Mouse (Mus musculus) embryo, embryonic 10.5 days (tissue): ENCODE data around the gene Ulbp1.
"Not testable (repeated sequence)": the region's sequence is repeated elsewhere in the genome, so short reads cannot be mapped to it uniquely, and the experiment has no call there.

Source experiments
- DNase-seq: peaks from one replicate; pipeline ENCODE4 v3.0.0-alpha.2; 2015; ENCODE audit warnings: low spot score

Gene Ulbp1

DNA sequence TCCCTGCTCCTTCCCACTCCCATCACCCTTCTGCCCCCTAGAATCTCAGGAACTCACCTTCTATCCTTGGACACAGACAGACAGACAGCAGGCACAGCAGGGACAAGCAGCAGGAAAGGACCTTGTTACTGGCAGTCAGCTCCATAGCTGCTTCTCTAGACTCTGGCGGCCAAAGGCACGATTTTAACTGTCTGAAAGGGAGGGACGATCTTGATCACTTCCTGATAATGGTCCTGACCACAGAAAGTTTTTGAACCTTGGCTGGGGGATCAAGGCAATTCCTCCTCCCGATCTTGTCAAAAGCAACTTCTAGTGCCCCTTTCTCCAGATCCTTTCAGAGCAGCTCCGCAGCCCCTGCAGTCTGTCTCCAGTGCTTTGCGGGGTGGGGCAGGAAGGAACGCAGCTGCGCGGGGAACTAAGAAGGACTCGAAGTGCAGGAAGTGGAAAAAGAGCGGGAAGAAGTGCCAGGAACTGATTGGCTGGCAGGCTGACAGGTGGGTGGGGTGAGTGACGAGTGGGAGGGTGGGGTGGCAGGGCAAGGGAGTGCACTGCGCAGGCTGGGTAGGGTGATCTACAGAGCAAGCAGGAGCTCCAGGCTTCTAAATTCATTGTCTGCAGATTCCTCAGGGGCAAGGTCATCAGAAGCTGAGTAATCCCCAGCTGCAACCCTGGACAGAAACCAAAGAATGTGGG lies at the start of gene Ulbp1:
Ulbp1 (minus strand) TSS at position 442 of the 693 bp plus-strand sequence.
- no peak for DNase-seq

DNA sequence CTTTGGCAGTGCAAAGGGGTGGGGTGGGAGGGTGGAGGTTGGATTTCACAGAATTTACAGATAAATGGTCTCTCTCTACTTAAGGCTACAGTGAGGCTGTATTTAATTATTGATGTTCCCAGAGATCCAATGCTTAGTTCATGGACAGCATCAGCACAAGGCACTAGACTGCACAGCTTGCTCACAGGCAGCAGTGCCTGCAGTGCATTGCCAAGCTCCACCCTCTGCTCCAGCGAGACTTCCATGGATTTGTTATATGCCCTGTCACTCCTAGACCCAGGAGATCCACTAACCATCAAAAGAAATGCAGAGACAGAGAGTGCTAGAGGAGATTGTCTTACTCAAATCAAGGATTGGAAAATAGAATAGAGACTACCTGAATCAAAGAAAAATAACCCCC lies 24.7 kb upstream of the Ulbp1 start:
- not testable (repeated sequence) for DNase-seq

DNA sequence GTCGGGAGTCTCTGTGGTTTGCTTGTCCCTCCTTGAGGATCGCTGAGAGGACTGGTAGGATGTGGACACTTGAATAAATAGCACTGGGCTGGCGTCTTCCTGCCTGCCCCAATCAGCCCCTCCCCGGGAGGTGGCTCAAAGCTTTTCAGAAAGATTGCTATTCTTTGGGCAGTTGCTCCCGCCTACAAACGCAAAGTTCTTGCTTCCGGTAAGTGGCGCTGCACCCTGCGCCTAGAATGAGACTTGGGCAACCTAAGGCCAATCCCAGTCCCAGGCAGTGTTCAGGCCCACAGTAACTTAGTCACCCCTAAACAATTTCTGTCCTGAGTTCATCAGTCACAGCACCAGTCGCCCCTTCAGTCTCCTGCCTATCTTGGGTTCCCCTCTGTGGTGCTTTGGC lies 18.9 kb upstream of the Ulbp1 start:
- DNase-seq: peak; percentile 26

DNA sequence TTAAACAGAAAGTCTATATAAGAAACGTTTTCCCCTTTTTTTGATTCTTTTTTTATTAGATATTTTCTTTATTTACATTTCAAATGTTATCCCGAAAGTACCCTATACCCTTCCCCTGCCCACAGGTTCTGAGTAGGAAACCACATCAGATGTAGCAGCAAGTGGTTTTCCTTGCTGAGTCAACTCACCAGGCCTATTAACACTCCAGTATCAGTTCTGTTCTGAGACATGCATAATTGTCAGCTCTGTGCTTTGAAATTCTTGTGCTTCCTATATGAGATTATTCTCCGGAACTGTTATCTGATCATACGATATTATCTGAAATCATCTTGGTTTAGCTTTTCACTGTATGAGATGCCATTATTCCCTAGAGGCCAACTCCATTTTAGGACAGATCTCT lies 10.2 kb upstream of the Ulbp1 start:
- DNase-seq: no peak

DNA sequence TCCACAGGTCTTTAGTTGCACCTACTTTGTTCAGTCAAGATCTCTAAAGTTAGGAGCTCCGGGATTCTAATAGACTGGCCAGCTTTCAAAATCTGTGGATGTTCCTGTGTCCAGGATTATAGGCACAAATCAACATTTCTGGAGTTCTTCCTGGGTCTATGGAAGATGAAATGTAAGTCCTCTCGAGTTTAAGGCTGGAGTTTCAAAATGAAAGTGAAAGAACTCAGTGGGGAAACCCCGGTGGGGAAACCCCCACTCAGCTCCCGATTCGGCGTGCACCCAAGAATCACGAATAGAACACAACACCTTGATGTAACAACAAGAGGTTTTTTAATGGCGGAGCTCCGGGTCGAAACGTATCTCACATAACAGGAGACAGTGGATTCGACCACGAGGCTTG lies 787 bp upstream of the Ulbp1 start:
- DNase-seq: not testable (repeated sequence)

DNA sequence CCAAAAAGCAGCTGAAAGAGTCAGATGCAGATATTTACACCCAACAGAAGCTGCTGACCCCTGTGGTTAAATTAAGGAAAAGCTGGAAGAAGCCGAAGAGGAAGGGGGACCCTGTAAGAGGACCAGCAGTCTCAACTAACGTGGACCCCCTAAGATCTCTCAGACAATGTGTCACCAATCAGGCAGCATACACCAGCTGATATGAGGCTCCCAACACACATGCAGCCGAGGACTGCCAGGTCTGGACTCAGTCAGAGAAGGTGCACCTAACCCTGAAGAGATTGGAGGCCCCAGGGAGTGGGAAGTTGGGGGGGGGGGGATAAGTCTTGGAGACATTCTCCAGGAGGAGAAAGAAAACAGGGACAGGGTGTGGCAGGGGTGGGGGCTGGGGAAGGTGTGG lies 1.8 kb downstream of the Ulbp1 start:
- DNase-seq: no peak

DNA sequence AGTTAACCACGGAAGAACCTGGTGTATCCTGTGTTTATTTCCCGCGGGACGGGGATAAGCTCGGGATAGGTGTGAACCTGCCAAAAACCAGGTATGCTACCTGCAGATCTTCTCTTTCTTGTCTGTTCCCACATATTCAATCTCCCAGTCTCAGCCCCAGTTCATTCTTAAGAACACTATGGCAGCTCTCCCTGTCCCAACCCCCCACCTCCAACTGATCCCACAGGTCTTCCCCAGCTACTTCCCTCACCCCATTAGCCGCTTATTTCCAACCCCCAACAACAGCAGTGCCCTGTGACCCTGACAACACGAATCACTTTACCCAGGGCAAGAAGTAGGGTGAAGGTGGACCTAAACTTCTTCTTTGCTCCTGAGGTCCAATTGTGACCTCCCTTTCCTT lies 3.0 kb downstream of the Ulbp1 start:
- peak; percentile 6 for DNase-seq

DNA sequence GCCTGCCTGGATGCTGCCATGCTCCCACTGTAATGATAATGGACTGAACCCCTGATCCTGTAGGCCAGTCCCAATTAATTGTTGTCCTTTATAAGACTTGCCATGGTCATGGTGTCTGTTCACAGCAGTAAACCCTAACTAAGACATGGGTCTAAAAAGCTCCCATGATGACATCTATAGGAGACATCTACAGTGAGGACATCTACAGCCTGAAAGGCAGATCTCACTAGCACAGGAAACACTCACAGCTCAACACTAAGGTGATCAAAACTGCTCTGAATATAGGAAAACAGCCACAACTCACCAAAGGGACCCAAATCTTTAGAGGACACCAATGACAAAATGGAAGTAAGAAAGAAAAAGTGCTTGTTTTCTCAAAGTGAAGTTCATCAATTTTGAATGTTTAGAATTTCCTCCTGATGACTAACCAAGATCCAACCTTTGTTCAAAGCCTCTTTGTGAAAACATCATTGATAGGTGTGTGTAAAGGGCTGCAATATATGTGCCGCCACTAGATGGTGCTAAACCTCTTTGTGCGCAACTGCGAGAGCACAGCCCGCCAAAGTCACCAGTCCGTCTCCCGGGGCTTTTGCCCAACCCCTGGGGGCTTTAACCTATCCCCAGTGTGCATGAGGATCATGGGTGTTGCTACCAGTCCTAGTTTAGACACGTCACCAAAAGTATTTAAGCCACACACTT lies 3.6 kb downstream of the Ulbp1 start:
- DNase-seq: peak; percentile 70

DNA sequence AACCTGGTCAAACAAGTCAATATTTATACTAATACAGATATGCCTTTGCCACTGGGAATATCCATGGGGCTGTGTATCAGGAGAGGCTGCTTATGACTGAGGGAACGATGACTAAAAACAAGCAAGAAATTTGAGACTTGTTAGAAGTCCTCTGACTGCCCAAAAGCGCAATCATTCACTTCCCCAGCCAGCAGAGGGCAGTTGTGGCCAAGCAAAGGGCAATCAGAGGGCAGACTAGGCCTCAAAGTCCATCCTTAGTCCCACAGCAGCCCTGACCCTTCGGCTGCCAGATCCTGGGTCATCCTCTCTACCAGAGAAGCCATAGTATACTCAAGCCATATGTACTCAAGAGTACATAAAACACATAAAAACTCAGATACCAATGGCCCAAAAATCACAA lies 11.4 kb downstream of the Ulbp1 start:
- DNase-seq: peak; percentile 5

DNA sequence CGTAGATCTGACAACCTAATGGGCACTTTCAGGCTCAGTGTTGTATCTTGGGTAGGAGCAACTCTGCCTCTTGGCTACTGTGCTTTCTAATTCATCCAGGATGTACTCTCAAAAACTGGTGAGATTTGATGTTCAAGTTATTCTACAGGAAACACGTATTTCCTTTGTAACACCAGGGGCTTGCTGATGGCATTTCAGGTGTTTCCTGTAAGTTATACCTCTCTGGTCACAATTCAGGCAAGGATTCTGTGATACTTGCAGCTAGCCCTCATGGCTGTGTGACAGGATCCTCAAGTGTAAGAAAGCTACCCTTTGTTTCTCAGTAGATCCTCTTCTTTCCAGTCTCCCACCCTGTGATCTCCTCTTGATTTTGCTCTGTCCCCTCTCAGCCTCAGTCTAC lies 34.5 kb downstream of the Ulbp1 start:
- no peak for DNase-seq

DNA sequence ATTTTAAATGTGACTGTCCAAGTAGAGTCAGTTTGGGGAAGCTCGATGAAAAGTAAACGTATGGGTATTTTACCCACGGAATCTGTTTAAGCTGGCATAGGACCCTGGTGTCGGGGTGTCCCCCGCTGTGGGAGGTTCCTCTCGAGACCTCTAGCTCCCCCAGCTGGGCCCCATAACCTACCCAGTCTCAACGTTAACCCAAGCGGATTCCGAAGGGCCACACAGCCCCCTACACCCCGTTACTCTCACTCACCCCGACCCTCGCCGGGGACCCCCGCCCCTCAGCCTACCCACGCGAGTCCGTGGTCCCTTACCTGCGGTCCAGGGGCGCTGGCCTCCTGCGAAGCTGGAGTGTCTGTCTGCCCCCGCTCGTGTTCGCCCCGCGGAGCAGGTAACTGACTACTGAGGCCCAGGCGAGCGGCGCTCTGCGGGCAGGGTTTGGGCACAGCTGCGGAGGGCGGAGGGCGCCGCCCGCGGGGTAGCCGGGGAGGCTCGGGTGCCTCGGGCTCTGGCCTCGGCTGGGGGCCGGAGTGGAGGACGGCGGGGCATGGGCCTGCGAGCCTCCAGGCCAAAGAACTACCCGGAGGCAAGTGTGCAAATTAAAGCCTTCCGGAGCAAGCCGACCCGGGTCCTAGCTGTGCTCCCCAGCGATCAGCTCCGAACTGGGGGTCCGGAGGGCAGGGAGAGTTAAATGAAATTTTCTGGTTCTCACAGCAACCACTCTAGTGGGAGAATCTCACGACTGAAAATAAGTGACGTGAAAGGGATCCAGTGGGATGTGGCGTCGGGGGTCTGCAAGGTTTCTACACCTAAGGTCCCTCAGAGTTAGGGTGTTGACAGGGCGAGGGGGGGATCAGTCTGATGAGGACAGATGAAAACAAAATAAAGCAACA lies 80.0 kb downstream of the Ulbp1 start:
- peak; percentile 8 for DNase-seq

DNA sequence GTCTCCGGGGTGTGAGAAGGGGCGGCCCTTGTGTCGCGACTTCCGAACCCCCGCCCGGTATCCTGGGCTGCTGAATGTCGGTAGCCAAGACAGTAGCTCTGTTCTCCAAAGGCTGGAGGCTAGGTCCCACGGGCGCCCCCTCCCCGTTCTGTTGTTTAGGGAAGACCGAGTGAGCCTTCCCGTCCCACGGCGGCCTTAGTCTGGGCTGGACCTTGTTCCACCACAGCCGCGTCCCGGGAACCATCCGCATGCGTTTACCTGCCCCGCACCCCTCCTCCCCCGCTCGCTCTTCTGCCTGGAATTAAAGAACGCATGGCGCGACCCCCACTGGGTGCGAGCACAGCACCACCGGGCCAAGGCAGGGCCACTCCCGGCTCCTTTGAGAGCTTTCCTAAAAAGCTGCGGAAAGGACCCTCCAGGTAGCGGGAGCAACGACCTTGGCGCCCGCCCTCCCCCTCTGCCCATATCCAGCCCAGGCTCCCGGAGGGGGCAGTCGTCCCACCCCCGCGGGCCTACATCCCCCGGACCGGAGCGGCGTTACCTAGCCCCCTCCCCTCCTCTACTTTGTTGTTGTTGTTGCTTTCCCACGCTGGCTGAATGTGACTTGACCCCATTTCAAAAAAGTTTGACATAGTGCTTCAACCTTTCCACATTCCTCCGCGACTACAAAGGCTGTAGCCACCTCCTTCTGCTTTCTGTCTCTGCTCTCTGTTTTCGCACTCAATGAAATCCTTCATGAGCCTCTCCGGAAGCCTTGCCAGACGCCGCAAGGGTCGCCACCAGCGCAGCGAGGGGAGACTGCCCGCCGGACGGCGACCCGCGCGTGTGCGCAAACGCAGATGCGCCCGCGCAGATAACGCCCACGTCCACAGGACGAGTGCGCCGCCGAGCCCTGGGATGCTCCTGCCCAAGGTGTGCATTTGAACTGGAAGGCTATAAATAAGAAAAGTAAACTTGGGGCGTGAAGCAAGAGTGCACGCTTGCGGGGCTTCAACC lies 81.2 kb downstream of the Ulbp1 start:
- DNase-seq: peak; percentile 53

DNA sequence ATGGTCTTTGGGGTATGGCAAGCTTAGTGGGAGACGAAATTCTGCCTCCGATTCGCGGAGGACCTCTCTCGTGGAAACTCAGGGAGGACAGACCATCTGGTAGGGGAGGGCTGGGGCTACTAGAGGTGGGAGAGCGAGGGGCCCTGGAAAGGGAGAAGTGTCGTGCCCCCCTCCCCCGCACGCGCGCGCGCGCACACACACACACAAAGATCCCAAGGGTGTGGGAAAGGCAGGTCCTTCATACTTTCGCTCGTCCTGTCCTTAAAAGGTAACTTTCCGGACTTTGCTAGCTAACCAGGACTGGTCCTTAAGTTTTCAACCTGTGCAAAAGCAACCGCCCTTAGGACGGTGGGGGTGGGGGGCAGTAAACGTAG lies 81.9 kb downstream of the Ulbp1 start:
- peak; percentile 56 for DNase-seq

DNA sequence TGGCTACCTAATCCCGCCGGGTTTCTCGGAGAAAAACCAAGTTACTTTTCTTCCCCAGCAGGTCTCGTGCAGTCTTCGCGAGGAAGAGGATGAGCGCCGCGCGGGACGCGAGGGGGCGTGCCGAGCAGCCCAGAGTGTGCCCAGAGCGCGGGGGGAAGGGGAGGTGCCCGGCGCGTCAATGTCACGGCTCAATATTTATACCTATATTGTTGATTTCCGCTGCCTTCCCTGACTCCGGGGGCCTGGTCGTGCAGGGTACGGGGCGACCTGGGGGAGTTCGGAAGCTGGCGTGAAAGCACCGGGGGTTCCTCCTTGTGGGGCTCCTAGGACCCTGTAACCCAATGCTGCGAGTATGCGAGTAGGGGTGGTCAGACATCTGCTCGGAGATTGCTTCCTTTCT lies 82.3 kb downstream of the Ulbp1 start:
- DNase-seq: peak; percentile 49
